Mouse (Mus musculus): ENCODE results near the gene Fam170b. TPM values are rescaled to one million over a fixed set of nuclear protein-coding genes. Genes with fewer than 3 reads are reported as not detected.
A peak's percentile ranks its signal among the peaks of the same experiment; 100 is the strongest.

The Fam170b gene
- polyA plus RNA-seq, 1 experiment from 2014 or later = 0.09 TPM

- WGBS = 45% methylated on average over 1 of the region's 1 CpGs
- H3K36me3 ChIP-seq = no peaks in the 10 kb centered on the region
- H3K9me3 ChIP-seq = no peaks in the 10 kb centered on the region
- H3K4me1 ChIP-seq = peaks cover 38% of the 10 kb centered on the region
- H3K27ac ChIP-seq = 0 out of 2 replicates have a peak overlapping the region, but pooled peaks have one; percentile 36
- no peaks in the 10 kb centered on the region for H3K27me3 ChIP-seq (ENCODE audit: insufficient read depth, poor library complexity, severe bottlenecking)
- DNase-seq (ENCODE audit: low spot score) = no peak
- no peak overlapping the region for H3K4me3 ChIP-seq
Measured at GRCm38 (mm10) chr14:32881693-32882092, 47.9 kb downstream of the Fam170b start.

Other genes starting within 250 kb of the Fam170b start
- gene Prrxl1, start 234.6 kb upstream of the Fam170b start, polyA plus RNA-seq (2016; fragmentation: Nextera tagmentation; extraction: Ambion mirVana) = not detected in 2 replicates
- 7.2 and 16.6 TPM in 2 replicates for gene 3425401B19Rik, start 148.7 kb upstream of the Fam170b start, polyA plus RNA-seq (2016; fragmentation: Nextera tagmentation; extraction: Ambion mirVana)
- gene Tmem273, start 48.0 kb upstream of the Fam170b start, polyA plus RNA-seq (2016; fragmentation: Nextera tagmentation; extraction: Ambion mirVana) = 0.18 and 0.39 TPM in 2 replicates
- gene Vstm4, start 22.8 kb downstream of the Fam170b start, polyA plus RNA-seq (2016; fragmentation: Nextera tagmentation; extraction: Ambion mirVana) = 6.1 and 9.5 TPM in 2 replicates
- 0.23 and 0.39 TPM in 2 replicates for gene Lrrc18, start 157.4 kb downstream of the Fam170b start, polyA plus RNA-seq (2016; fragmentation: Nextera tagmentation; extraction: Ambion mirVana)